Mouse (Mus musculus) liver, postnatal 0 days (tissue): Measurements from ENCODE around the gene Scgb1a1. TPM values are rescaled to one million over a fixed set of nuclear protein-coding genes. Genes with fewer than 3 reads are reported as not detected.
"Not testable (repeated sequence)": the region's sequence is repeated elsewhere in the genome, so short reads cannot be mapped to it uniquely, and the experiment has no call there.

Experiments used
- ATAC-seq: fragments of 200-750 bp; cut with Nextera tagmentation; 2 replicates; pipeline ENCODE4 v1.8.0; 2017; ENCODE audit warnings: mild to moderate bottlenecking, moderate library complexity
- DNase-seq: peaks from one replicate; pipeline ENCODE4 v3.0.0-alpha.2; 2016
- H3K27ac ChIP-seq: fragments of 300-500 bp; sonication (generic); 2 replicates; pipeline ENCODE4 v1.5.1; 2014; ENCODE audit warnings: antibody characterized with exemption, moderate library complexity, mild to moderate bottlenecking, low read depth
- H3K27me3 ChIP-seq: fragments of 300-500 bp; sonication (generic); 2 replicates; pipeline ENCODE4 v1.6.1; 2014; ENCODE audit warnings: low read length, control low read depth, mixed read lengths; ENCODE audit not compliant: insufficient read depth
- H3K36me3 ChIP-seq: fragments of 300-500 bp; sonication (generic); replicated peaks from 2 replicates; pipeline ENCODE4 v1.6.1; 2014; ENCODE audit warnings: mild to moderate bottlenecking, control low read depth, low read length, moderate library complexity, mixed read lengths; ENCODE audit not compliant: insufficient read depth
- H3K4me1 ChIP-seq: fragments of 300-500 bp; sonication (generic); 2 replicates; pipeline ENCODE4 v1.6.1; 2014; ENCODE audit warnings: antibody characterized with exemption, mild to moderate bottlenecking, control low read depth; ENCODE audit not compliant: insufficient read depth
- H3K4me2 ChIP-seq: fragments of 300-500 bp; sonication (generic); 2 replicates; pipeline ENCODE4 v1.6.1; 2014; ENCODE audit warnings: low read depth, mild to moderate bottlenecking, low read length, moderate library complexity, mixed read lengths
- H3K4me3 ChIP-seq: fragments of 300-500 bp; sonication (generic); 2 replicates; pipeline ENCODE4 v1.5.1; 2014; ENCODE audit warnings: low read depth, low read length
- H3K9ac ChIP-seq: fragments of 300-500 bp; sonication (generic); replicated peaks from 2 replicates; pipeline ENCODE4 v1.6.1; 2014; ENCODE audit warnings: mild to moderate bottlenecking, moderate library complexity
- H3K9me3 ChIP-seq: fragments of 300-500 bp; sonication (generic); 2 replicates; pipeline ENCODE4 v1.6.1; 2016; ENCODE audit warnings: mild to moderate bottlenecking, control low read depth, low read length, mixed read lengths
- CTCF ChIP-seq: sonication (generic); IDR thresholded peaks from 2 replicates; pipeline ENCODE4 v1.5.1; 2016; ENCODE audit warnings: antibody characterized with exemption, low read depth
- EP300 ChIP-seq: IDR thresholded peaks from 2 replicates; pipeline ENCODE4 v1.6.1; 2016; ENCODE audit warnings: antibody characterized with exemption, low read depth, mild to moderate bottlenecking
- WGBS: fragments of 180-500 bp; shearing (Covaris S2); extraction: QIAGEN DNeasy Blood & Tissue Kit; methylation state at CpG from one replicate; pipeline ENCODE4 v1.1.7; 2014; ENCODE audit not compliant: insufficient replicate concordance; 5-methylcytosine and 5-hydroxymethylcytosine counted together
- polyA plus RNA-seq: library from polyadenylated mRNA; unstranded; fragments of >200 nt; fragmentation: Nextera tagmentation; extraction: Ambion mirVana; gene quantifications from 2 replicates; pipeline ENCODE4 v1.2.1, GENCODE M21; 2015

The Scgb1a1 gene
- polyA plus RNA-seq, 1 experiment from 2014 or later, result 0.85 TPM

GRCm38 (mm10) chr19:9058944-9059343 is 28.8 kb downstream of the Scgb1a1 start:
- Histone ChIP-seq H3K27me3 (no peaks in the 10 kb centered on the region), H3K36me3 (no peaks in the 10 kb centered on the region), H3K9ac (no peak overlapping the region), H3K4me3 (no peak overlapping the region), H3K4me2 (no peak overlapping the region), H3K4me1 (peaks cover 2% of the 10 kb centered on the region; the same call in 1 of the 2 replicates), H3K27ac (no peak overlapping the region), H3K9me3 (no peaks in the 10 kb centered on the region)
- ATAC-seq, result no peak
- WGBS, result 51% methylated on average over 4 of the region's 4 CpGs
- no peak for DNase-seq
- TF ChIP-seq EP300, result no peak
- TF ChIP-seq CTCF, result no peak

GRCm38 (mm10) chr19:9058331-9058884 is 29.4 kb downstream of the Scgb1a1 start:
- Histone ChIP-seq H3K9me3 (no peaks in the 10 kb centered on the region), H3K9ac (no peak overlapping the region), H3K27ac (no peak overlapping the region), H3K4me3 (no peak overlapping the region), H3K27me3 (no peaks in the 10 kb centered on the region), H3K4me2 (no peak overlapping the region), H3K36me3 (no peaks in the 10 kb centered on the region), H3K4me1 (peaks cover 5% of the 10 kb centered on the region; the same call in 1 of the 2 replicates)
- no peak for TF ChIP-seq CTCF
- TF ChIP-seq EP300, result no peak
- 68% methylated on average over 1 of the region's 1 CpGs for WGBS
- no peak for ATAC-seq
- DNase-seq, result no peak

GRCm38 (mm10) chr19:9057679-9058078 is 30.1 kb downstream of the Scgb1a1 start:
- no peak for DNase-seq

GRCm38 (mm10) chr19:9055703-9056355 is 31.9 kb downstream of the Scgb1a1 start:
- WGBS, result 51% methylated on average over 4 of the region's 4 CpGs

More at GRCm38 (mm10) chr19:9057679-9058078, 30.1 kb downstream of the Scgb1a1 start:
- Histone ChIP-seq H3K4me1 (peaks cover 8% of the 10 kb centered on the region), H3K4me3 (no peak overlapping the region), H3K9ac (no peak overlapping the region), H3K36me3 (no peaks in the 10 kb centered on the region), H3K9me3 (no peaks in the 10 kb centered on the region), H3K27me3 (no peaks in the 10 kb centered on the region), H3K27ac (no peak overlapping the region), H3K4me2 (no peak overlapping the region)
- no peak for ATAC-seq
- TF ChIP-seq EP300, result no peak
- TF ChIP-seq CTCF, result no peak

GRCm38 (mm10) chr19:9055153-9055552 is 32.6 kb downstream of the Scgb1a1 start:
- Histone ChIP-seq H3K4me1 (peaks cover 15% of the 10 kb centered on the region), H3K27ac (no peak overlapping the region), H3K4me2 (no peak overlapping the region), H3K4me3 (no peak overlapping the region), H3K36me3 (no peaks in the 10 kb centered on the region), H3K9me3 (no peaks in the 10 kb centered on the region), H3K27me3 (no peaks in the 10 kb centered on the region), H3K9ac (no peak overlapping the region)
- ATAC-seq, result peak; percentile 30; the same call in 1 of the 2 replicates
- 26% methylated on average over 2 of the region's 2 CpGs for WGBS
- TF ChIP-seq CTCF (peak; percentile 68), EP300 (no peak)
- no peak for DNase-seq

More at GRCm38 (mm10) chr19:9055703-9056355, 31.9 kb downstream of the Scgb1a1 start:
- ATAC-seq (no peak), DNase-seq (no peak)
- no peak overlapping the region for H3K4me3 ChIP-seq
- peaks cover 9% of the 10 kb centered on the region for H3K4me1 ChIP-seq
- no peak overlapping the region for H3K4me2 ChIP-seq
- no peaks in the 10 kb centered on the region for H3K27me3 ChIP-seq
- no peak overlapping the region for H3K9ac ChIP-seq
- H3K36me3 ChIP-seq, result no peaks in the 10 kb centered on the region
- no peak overlapping the region for H3K27ac ChIP-seq
- H3K9me3 ChIP-seq, result no peaks in the 10 kb centered on the region
- TF ChIP-seq CTCF (no peak), EP300 (no peak)

GRCm38 (mm10) chr19:9052803-9053431 is 34.8 kb downstream of the Scgb1a1 start:
- ATAC-seq, result peak; percentile 47
- DNase-seq, result peak; percentile 35
- H3K4me3 ChIP-seq, result no peak overlapping the region
- 24% methylated on average over 6 of the region's 6 CpGs for WGBS
- peaks cover 16% of the 10 kb centered on the region for H3K4me1 ChIP-seq
- TF ChIP-seq EP300 (no peak), CTCF (no peak)
- no peaks in the 10 kb centered on the region for H3K36me3 ChIP-seq
- no peak overlapping the region for H3K9ac ChIP-seq
- H3K27ac ChIP-seq, result no peak overlapping the region
- no peak overlapping the region for H3K4me2 ChIP-seq
- peaks cover 4% of the 10 kb centered on the region; the same call in 1 of the 2 replicates for H3K9me3 ChIP-seq
- H3K27me3 ChIP-seq, result no peaks in the 10 kb centered on the region

- 88% methylated on average over 4 of the region's 4 CpGs for WGBS
- H3K4me3 ChIP-seq, ATAC-seq, H3K27me3 ChIP-seq, H3K4me2 ChIP-seq, H3K27ac ChIP-seq, H3K9ac ChIP-seq, H3K9me3 ChIP-seq, DNase-seq, H3K36me3 ChIP-seq: not testable (repeated sequence)
- H3K4me1 ChIP-seq, result peaks cover 21% of the 10 kb centered on the region
These were observed 35.8 kb downstream of the Scgb1a1 start for GRCm38 (mm10) chr19:9051985-9052384.
